Mouse (Mus musculus) heart, embryonic 10.5 days (tissue): ENCODE measurements around the gene Samd4b. TPM values are rescaled to one million over a fixed set of nuclear protein-coding genes. Genes with fewer than 3 reads are reported as not detected.
A peak's percentile ranks its signal among the peaks of the same experiment; 100 is the strongest.

Experiments used
- DNase-seq: peaks from one replicate; pipeline ENCODE4 v3.0.0-alpha.2; 2017; ENCODE audit warnings: low spot score
- H3K27ac ChIP-seq: fragments of 300-500 bp; sonication (generic); 2 replicates; pipeline ENCODE4 v1.5.1; 2016; ENCODE audit warnings: mild to moderate bottlenecking
- H3K27me3 ChIP-seq: fragments of 300-500 bp; sonication (generic); 2 replicates; pipeline ENCODE4 v1.6.1; 2016; ENCODE audit warnings: mild to moderate bottlenecking; ENCODE audit not compliant: poor library complexity, insufficient read depth, severe bottlenecking
- H3K36me3 ChIP-seq: fragments of 300-500 bp; sonication (generic); 2 replicates; pipeline ENCODE4 v1.6.1; 2016; ENCODE audit warnings: mild to moderate bottlenecking, moderate library complexity
- H3K4me1 ChIP-seq: fragments of 300-500 bp; sonication (generic); 2 replicates; pipeline ENCODE4 v1.6.1; 2016; ENCODE audit warnings: mild to moderate bottlenecking
- H3K4me3 ChIP-seq: fragments of 300-500 bp; sonication (generic); 2 replicates; pipeline ENCODE4 v1.5.1; 2016; ENCODE audit warnings: mild to moderate bottlenecking, moderate library complexity
- H3K9me3 ChIP-seq: fragments of 300-500 bp; sonication (generic); 2 replicates; pipeline ENCODE4 v1.6.1; 2016; ENCODE audit warnings: mild to moderate bottlenecking, moderate library complexity
- WGBS: fragments of 180-500 bp; shearing (Covaris S2); methylation state at CpG from one replicate; pipeline ENCODE4 v1.1.7; 2016; 5-methylcytosine and 5-hydroxymethylcytosine counted together
- polyA plus RNA-seq: library from polyadenylated mRNA; unstranded; fragments of >200 nt; fragmentation: Nextera tagmentation; extraction: Ambion mirVana; gene quantifications from 2 replicates; pipeline ENCODE4 v1.2.1, GENCODE M21; 2016

Gene Samd4b
- polyA plus RNA-seq, 1 experiment from 2014 or later: 29.7 TPM

DNA sequence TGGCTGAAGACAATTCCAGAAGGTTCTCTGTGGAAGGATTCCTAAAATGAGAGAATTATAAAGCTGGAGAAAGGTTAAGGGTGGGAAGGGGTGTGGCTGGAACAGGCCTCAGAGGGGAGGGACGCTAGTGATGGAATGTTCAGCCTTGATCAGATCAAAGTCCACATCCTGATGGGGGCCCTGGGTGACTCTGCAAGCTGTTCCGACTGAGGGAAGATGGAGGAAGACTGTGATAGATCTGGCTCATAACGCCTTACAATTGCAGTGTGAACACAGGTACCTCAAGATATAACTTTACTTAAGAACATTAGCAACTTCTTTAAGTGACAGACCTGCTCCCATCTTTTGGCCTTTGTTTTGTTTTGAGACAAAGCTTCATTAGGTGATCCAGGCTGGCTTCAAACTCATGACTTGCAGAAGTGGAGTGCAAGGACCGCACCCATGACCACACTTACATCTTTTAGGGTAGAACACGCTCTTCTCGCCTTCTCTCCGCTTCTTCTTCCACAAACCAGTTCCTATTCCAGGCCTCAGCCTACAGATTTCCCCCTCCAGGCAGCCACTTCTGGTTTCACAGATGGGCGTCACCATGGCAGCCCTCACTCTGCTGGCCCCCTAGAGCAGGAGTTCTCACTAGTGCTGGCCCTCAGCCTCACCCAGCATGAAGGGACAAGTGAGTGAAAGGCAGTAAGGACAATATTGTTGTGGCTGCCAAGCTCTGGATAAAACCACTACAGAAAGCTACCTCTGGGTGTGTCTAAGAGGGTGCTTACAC is 14.2 kb downstream of the Samd4b start:
- Histone ChIP-seq H3K27ac (peak overlapping the region; percentile 69), H3K36me3 (peaks cover 8% of the 10 kb centered on the region)

DNA sequence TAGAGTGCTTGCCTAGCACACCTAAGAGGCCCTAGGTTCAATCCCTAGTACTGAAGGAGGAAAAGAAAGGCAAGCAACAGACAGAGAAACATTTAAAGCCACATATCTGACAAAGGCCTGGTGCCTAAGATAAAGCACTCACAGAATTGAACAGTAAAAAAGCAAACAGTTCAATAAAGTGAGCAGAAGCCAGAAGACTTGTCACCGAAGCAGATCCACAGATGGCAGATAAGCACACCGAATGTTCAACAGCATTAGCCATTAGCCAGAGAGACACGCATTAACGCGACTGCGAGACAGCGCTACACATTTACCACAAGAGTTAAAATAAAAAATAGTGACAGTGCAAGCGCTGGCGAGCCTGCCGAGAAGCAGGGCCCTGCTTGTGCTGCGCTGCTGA is 15.1 kb downstream of the Samd4b start:
- Histone ChIP-seq H3K4me1 (peaks cover 83% of the 10 kb centered on the region), H3K27ac (peak overlapping the region; percentile 38; the same call in 1 of the 2 replicates), H3K36me3 (peaks cover 8% of the 10 kb centered on the region), H3K4me3 (no peak overlapping the region), H3K9me3 (no peaks in the 10 kb centered on the region), H3K27me3 (no peaks in the 10 kb centered on the region)
- no peak for DNase-seq
- 80% methylated on average over 11 of the region's 11 CpGs for WGBS

More for the DNA sequence above, 14.2 kb downstream of the Samd4b start:
- Histone ChIP-seq H3K27me3 (no peaks in the 10 kb centered on the region), H3K4me1 (peaks cover 83% of the 10 kb centered on the region), H3K4me3 (no peak overlapping the region), H3K9me3 (no peaks in the 10 kb centered on the region)
- DNase-seq: no peak
- WGBS: 68% methylated on average over 8 of the region's 8 CpGs

DNA sequence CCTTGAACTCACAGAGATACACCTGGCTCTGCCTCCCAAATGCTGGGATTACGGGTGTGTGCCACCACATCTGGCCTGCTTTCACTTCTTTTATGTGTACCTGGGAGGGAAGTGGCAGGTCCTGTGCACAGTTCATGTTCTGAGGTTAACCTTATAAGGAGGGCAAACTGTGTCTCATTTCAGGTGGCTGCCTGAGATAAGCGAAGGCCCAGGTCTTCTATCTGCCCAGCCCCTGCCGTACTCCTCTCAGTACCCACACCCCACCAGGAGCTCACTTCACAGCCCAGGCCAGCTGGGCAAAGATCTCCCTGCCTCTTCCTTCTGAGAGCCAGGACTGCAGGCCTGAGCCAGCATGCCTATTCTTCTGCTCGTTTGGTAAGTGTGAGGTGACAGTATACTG is 16.2 kb downstream of the Samd4b start:
- DNase-seq: peak; percentile 80
- H3K9me3 ChIP-seq: no peaks in the 10 kb centered on the region
- WGBS: 73% methylated on average over 4 of the region's 4 CpGs
- H3K4me3 ChIP-seq: no peak overlapping the region
- peak overlapping the region; percentile 45; the same call in 1 of the 2 replicates for H3K27ac ChIP-seq
- peaks cover 8% of the 10 kb centered on the region for H3K36me3 ChIP-seq
- peaks cover 83% of the 10 kb centered on the region for H3K4me1 ChIP-seq
- no peaks in the 10 kb centered on the region for H3K27me3 ChIP-seq

DNA sequence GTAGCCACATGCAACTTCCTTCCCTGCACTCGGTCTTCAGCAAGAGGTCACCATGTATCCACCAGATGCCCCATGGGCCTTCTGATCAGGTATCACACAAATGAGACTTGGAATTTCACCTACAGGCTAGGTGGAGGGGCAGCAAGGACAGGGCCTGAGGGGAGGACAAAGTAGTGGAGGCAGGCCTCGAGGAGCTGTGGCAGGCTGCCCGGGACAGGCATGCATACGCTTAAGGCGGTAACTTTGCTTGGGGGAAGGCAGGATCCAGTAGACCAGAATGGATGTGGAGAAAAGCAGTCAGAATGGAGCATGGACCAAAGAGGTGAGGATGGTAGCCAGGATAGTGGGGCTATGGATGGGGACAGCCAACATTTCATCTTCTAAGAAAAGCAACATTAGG is 18.1 kb downstream of the Samd4b start:
- Histone ChIP-seq H3K4me3 (no peak overlapping the region), H3K27me3 (no peaks in the 10 kb centered on the region), H3K36me3 (peaks cover 8% of the 10 kb centered on the region), H3K27ac (peak overlapping the region; percentile 43; the same call in 1 of the 2 replicates), H3K9me3 (no peaks in the 10 kb centered on the region), H3K4me1 (peaks cover 83% of the 10 kb centered on the region)
- DNase-seq: no peak
- 83% methylated on average over 5 of the region's 5 CpGs for WGBS

DNA sequence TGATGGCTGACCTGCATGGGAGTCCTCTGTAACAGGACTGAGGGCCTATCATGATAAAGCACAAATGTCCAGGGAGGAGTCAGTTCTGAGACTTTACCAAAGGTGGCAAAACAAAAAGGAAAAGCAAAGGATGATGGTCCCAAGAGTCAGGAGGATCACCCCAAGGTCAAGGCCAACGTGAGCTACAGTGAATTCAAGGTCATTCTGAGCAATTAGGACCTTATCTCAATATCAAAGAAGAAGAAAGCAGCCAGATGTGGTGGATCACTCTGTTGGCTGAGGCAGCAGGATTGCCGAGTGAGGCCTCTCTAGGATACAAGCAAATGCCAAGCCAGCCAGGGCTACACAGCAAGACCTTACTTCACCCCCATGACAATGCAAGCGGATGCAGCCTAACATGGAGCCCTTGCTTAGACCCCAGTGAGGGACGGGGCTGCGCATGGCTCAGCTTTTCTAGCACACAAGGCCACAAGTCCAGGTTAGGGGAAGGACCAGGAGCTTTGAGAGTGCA is 19.3 kb downstream of the Samd4b start:
- Histone ChIP-seq H3K36me3 (peaks cover 8% of the 10 kb centered on the region), H3K27ac (peak overlapping the region; percentile 83), H3K27me3 (no peaks in the 10 kb centered on the region), H3K4me1 (peaks cover 83% of the 10 kb centered on the region), H3K9me3 (no peaks in the 10 kb centered on the region), H3K4me3 (no peak overlapping the region)
- no peak for DNase-seq
- 66% methylated on average over 5 of the region's 5 CpGs for WGBS

DNA sequence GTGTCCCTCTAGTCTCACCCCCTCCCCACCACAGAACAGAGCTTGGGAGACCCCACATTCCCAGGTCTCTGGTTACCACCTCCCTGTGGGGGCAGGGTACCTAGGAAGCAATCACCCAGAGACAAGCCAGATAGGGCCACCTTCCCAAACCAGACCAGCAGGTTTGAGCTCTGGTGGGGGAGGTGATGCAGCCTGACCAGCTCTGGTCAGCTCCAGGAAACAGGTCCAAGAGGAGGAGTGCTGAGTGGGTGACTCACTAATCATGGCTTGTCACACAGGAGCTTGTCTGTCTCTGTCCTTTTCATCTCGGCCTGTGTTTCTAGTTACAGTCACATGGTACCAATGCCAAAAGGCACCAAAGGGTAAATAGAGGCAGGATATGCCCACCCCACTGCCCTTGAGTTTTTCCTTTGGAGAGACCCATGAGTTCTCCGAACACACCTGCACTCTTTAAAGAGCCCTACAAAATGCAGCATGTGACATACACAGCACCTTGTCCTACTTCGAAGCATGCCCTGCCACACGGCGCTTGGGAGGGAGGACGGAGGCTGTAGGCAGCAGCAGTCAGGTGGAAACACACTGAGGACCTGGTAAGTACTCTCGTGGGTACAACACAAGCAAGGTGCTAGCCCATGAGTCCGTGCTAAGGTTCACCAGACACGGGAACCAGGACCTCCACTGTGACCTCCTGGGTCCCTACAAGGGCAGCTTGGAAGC is 20.0 kb downstream of the Samd4b start:
- no peak overlapping the region for H3K4me3 ChIP-seq
- H3K9me3 ChIP-seq: no peaks in the 10 kb centered on the region
- H3K27ac ChIP-seq: peak overlapping the region; percentile 83
- DNase-seq: no peak
- no peaks in the 10 kb centered on the region for H3K27me3 ChIP-seq
- WGBS: 68% methylated on average over 9 of the region's 9 CpGs
- H3K36me3 ChIP-seq: peaks cover 8% of the 10 kb centered on the region
- H3K4me1 ChIP-seq: peaks cover 83% of the 10 kb centered on the region

DNA sequence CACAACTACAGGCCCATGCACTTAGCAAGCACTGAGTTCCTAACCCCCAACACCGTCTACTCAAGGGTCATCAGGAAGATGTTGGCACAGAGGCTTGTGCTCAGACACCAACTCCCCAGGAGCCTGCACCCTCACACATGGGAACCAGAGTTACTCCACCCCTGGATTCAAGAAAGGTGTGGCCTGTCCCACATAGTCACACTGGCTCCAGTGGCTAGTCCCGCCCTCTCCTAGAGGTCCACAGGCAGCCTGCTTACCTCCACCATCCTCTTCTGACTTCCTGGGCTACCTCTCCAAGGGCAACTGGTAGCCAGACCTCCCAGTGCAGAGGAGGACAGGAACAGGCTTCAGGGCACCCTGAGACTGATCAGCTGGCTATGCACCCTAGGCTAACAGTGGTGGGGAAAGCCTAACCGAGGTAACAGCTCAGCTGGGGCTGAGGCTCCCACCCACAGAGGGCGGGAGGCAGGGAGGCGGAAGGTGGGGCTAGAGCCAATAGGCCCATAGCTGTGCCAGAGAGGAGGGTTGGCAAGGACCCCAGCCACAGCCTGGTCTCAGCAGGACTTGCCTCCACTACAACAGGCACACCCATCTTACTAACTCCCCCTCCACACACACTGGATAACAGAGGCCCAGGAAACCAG is 21.6 kb downstream of the Samd4b start:
- WGBS: 71% methylated on average over 5 of the region's 5 CpGs
- peak overlapping the region; percentile 83 for H3K27ac ChIP-seq
- H3K4me3 ChIP-seq: no peak overlapping the region
- DNase-seq: no peak
- H3K27me3 ChIP-seq: no peaks in the 10 kb centered on the region
- H3K4me1 ChIP-seq: peaks cover 93% of the 10 kb centered on the region
- peaks cover 6% of the 10 kb centered on the region for H3K36me3 ChIP-seq
- no peaks in the 10 kb centered on the region for H3K9me3 ChIP-seq

DNA sequence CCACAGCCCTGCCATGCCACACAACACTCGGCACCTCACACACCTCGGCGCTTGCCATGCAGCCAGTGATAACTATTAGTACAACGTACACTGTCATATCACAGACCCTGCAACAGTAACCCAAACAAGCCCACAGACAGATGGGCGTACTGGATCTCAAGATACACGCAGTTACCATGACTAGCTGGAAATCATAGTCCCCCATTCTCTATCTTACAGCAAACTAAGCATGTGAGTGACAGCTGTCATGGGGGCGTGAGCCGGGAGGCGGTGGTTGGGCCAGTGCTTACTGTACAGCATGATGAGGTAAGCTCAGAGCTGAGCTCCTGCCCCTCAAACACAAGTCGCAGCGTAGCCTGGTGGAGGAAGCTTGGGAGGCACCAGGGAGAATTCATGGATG is 22.3 kb downstream of the Samd4b start:
- Histone ChIP-seq H3K36me3 (no peaks in the 10 kb centered on the region; the same call in 1 of the 2 replicates), H3K9me3 (no peaks in the 10 kb centered on the region), H3K4me3 (no peak overlapping the region), H3K27ac (0 out of 2 replicates have a peak overlapping the region, but pooled peaks have one; percentile 7), H3K4me1 (peaks cover 99% of the 10 kb centered on the region), H3K27me3 (no peaks in the 10 kb centered on the region)
- no peak for DNase-seq
- WGBS: 86% methylated on average over 11 of the region's 11 CpGs

DNA sequence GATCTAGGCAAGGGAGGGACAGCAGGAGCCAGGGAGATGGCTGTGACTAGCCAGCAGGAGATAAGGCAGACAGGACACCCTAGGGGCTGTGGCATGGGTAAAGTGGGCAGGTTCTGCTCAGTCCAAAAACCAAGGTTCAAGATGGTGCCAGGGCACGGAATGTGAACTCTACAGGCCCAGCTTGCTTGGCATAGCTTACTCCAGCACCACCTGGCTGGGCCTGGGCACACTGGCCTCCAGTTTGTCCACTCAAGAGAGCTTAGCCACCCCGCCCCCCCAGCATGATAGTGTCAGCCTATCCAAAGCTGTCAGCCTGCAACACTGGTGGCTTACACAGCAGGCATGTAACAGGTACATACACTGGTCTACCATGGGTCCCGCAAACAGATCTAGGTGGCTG is 24.7 kb downstream of the Samd4b start:
- Histone ChIP-seq H3K36me3 (peaks cover 17% of the 10 kb centered on the region), H3K9me3 (no peaks in the 10 kb centered on the region), H3K4me1 (peaks cover 90% of the 10 kb centered on the region), H3K27me3 (no peaks in the 10 kb centered on the region), H3K4me3 (no peak overlapping the region), H3K27ac (0 out of 2 replicates have a peak overlapping the region, but pooled peaks have one; percentile 16)
- 89% methylated on average over 3 of the region's 3 CpGs for WGBS
- no peak for DNase-seq

DNA sequence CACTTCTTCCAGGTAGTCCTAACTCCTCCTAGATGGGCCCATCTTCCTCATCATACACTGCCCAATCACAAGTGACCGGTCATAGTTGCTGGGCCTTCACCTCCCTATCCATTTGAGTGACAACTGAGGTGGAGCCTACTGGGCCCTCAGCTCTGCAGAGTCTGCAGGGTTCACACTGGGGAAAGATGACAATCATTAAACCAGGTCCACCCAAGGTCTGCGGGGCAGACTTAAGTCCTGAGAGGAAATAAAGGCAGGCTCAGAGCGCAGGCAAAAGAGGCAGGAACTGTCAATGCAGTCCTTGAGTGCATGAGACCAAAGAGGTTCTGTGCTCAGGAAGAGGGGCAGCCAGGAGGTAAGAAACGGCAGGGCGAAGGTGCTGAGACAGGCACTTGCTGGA is 25.3 kb downstream of the Samd4b start:
- H3K4me1 ChIP-seq: peaks cover 85% of the 10 kb centered on the region

DNA sequence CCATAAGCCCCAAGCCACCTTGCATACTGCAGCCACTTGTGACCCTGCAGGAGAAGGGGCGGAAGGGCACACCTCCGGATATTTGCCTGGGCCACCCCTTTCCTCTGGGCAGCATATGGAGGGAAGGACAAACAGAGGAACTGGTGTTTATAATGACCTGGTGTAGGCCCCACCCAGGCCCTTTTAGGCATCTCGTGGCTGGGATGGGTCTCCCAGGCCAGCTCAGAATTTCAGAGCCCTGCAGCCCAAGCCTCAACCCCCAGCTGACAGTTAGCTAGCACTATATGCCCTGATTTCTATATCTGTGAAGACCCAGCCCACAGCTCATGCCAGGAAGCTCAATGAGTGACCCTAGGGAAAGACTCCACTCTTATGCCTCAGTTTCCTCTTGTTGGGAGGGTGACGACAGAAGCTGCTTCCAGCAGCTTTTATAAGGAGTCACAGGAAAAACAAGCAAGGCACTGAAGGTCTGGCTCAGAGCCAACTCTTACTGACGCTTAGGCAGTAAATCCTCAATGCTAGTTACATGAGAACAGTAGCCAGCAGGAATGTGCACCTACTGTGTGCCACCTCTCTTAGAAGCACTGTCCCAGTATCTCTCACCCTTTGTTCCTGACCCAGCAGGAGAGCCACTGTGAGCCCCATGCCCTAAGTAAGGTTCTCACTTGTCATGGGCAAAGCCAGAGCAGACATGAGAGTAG is 26.8 kb downstream of the Samd4b start:
- H3K4me3 ChIP-seq: no peak overlapping the region
- 41% methylated on average over 5 of the region's 5 CpGs for WGBS
- H3K27me3 ChIP-seq: no peaks in the 10 kb centered on the region
- H3K27ac ChIP-seq: peak overlapping the region; percentile 50; the same call in 1 of the 2 replicates
- DNase-seq: no peak
- peaks cover 69% of the 10 kb centered on the region for H3K4me1 ChIP-seq
- peaks cover 38% of the 10 kb centered on the region for H3K36me3 ChIP-seq
- H3K9me3 ChIP-seq: no peaks in the 10 kb centered on the region

More for the DNA sequence above, 25.3 kb downstream of the Samd4b start:
- no peaks in the 10 kb centered on the region for H3K9me3 ChIP-seq
- no peak for DNase-seq
- H3K4me3 ChIP-seq: no peak overlapping the region
- 80% methylated on average over 5 of the region's 5 CpGs for WGBS
- H3K27ac ChIP-seq: peak overlapping the region; percentile 16; the same call in 1 of the 2 replicates
- no peaks in the 10 kb centered on the region for H3K27me3 ChIP-seq
- peaks cover 23% of the 10 kb centered on the region for H3K36me3 ChIP-seq

DNA sequence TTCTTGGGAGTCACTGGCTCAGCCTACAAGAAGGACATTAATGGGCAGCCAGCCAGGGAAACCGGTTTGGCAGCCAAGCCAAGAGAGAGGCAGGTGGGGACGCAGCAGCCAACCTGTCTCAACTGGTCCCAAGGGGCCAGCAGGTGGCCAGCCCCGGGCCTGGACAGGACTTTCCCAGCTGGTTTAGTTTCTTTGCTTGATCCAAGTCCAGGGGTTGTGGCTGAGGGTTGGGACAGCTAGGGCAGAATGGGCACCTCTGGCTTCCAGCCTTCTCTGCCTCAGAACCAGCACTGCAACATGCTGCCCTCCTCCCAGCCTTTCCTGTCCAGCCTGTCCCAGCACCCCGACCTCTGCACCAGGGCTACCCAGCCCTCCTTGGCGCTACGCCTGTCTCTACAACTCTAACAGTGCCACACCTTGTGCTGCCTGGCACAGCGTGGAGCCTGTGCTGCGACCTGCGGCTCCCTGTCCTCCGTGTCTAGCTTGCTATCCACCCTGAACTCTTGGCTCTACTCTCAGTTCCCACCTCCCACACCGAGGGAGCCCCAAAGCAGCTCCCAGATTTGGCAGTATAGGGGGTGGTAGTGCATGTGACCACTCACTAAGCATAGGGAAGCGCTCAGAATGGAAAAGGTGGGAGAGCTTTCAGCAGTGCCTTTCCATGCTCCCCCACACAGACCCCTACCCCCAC is 27.5 kb downstream of the Samd4b start:
- DNase-seq: no peak
- Histone ChIP-seq H3K36me3 (peaks cover 44% of the 10 kb centered on the region), H3K9me3 (no peaks in the 10 kb centered on the region), H3K4me3 (no peak overlapping the region), H3K4me1 (peaks cover 63% of the 10 kb centered on the region), H3K27ac (peak overlapping the region; percentile 14), H3K27me3 (no peaks in the 10 kb centered on the region)
- whole genome bisulfite sequencing: 79% methylated on average over 12 of the region's 12 CpGs
